Mouse (Mus musculus) limb, embryonic 10.5 days (tissue): ENCODE data around the gene Abcg8. TPM values are rescaled to one million over a fixed set of nuclear protein-coding genes. Genes with fewer than 3 reads are reported as not detected.

Experiments used
- DNase-seq: peaks from one replicate; pipeline ENCODE4 v3.0.0-alpha.2; 2017; ENCODE audit warnings: low spot score
- H3K27ac ChIP-seq: fragments of 300-500 bp; sonication (generic); 2 replicates; pipeline ENCODE4 v1.5.1; 2016; ENCODE audit warnings: mild to moderate bottlenecking
- H3K27me3 ChIP-seq: fragments of 300-500 bp; sonication (generic); 2 replicates; pipeline ENCODE4 v1.6.1; 2016; ENCODE audit warnings: low read depth, mild to moderate bottlenecking; ENCODE audit not compliant: poor library complexity, severe bottlenecking
- H3K36me3 ChIP-seq: fragments of 300-500 bp; sonication (generic); 2 replicates; pipeline ENCODE4 v1.6.1; 2016; ENCODE audit warnings: mild to moderate bottlenecking, moderate library complexity
- H3K4me1 ChIP-seq: fragments of 300-500 bp; sonication (generic); 2 replicates; pipeline ENCODE4 v1.6.1; 2016
- H3K4me3 ChIP-seq: fragments of 300-500 bp; sonication (generic); 2 replicates; pipeline ENCODE4 v1.5.1; 2016; ENCODE audit warnings: mild to moderate bottlenecking, moderate library complexity
- H3K9me3 ChIP-seq: fragments of 300-500 bp; sonication (generic); replicated peaks from 2 replicates; pipeline ENCODE4 v1.6.1; 2016; ENCODE audit warnings: mild to moderate bottlenecking
- WGBS: fragments of 180-500 bp; shearing (Covaris S2); methylation state at CpG from one replicate; pipeline ENCODE4 v1.1.7; 2016; 5-methylcytosine and 5-hydroxymethylcytosine counted together
- polyA plus RNA-seq: library from polyadenylated mRNA; unstranded; fragments of >200 nt; fragmentation: Nextera tagmentation; extraction: Ambion mirVana; gene quantifications from 2 replicates; pipeline ENCODE4 v1.2.1, GENCODE M21; 2016

Gene Abcg8
- polyA plus RNA-seq, 1 experiment from 2014 or later = 0.11 TPM

- no peak overlapping the region for H3K27ac ChIP-seq
- WGBS = 97% methylated on average over 3 of the region's 3 CpGs
- H3K36me3 ChIP-seq = peaks cover 78% of the 10 kb centered on the region
- no peaks in the 10 kb centered on the region for H3K4me1 ChIP-seq
- H3K27me3 ChIP-seq = no peaks in the 10 kb centered on the region
- DNase-seq = no peak
- no peak overlapping the region for H3K4me3 ChIP-seq
- H3K9me3 ChIP-seq = no peaks in the 10 kb centered on the region
These were observed 49.1 kb downstream of the Abcg8 start for GRCm38 (mm10) chr17:84725163-84725562.

GRCm38 (mm10) chr17:84728201-84728911, 52.3 kb downstream of the Abcg8 start:
- Histone ChIP-seq H3K9me3 (no peaks in the 10 kb centered on the region), H3K27ac (no peak overlapping the region), H3K4me3 (no peak overlapping the region), H3K27me3 (no peaks in the 10 kb centered on the region), H3K36me3 (peaks cover 71% of the 10 kb centered on the region), H3K4me1 (no peaks in the 10 kb centered on the region)
- DNase-seq = no peak
- WGBS = 86% methylated on average over 1 of the region's 1 CpGs

GRCm38 (mm10) chr17:84729140-84729539, 53.0 kb downstream of the Abcg8 start:
- Histone ChIP-seq H3K36me3 (peaks cover 65% of the 10 kb centered on the region), H3K27ac (no peak overlapping the region), H3K4me3 (no peak overlapping the region), H3K27me3 (no peaks in the 10 kb centered on the region), H3K9me3 (no peaks in the 10 kb centered on the region), H3K4me1 (no peaks in the 10 kb centered on the region)
- WGBS = 90% methylated on average over 5 of the region's 5 CpGs
- no peak for DNase-seq

- 88% methylated on average over 12 of the region's 12 CpGs for WGBS
- Histone ChIP-seq H3K36me3 (peaks cover 56% of the 10 kb centered on the region), H3K4me1 (no peaks in the 10 kb centered on the region), H3K27me3 (no peaks in the 10 kb centered on the region), H3K4me3 (no peak overlapping the region), H3K9me3 (no peaks in the 10 kb centered on the region), H3K27ac (no peak overlapping the region)
- no peak for DNase-seq
These were observed 55.3 kb downstream of the Abcg8 start for GRCm38 (mm10) chr17:84731361-84731760.

- DNase-seq = no peak
- H3K27ac ChIP-seq = no peak overlapping the region
- 96% methylated on average over 8 of the region's 8 CpGs for WGBS
- H3K4me3 ChIP-seq = no peak overlapping the region
- no peaks in the 10 kb centered on the region for H3K27me3 ChIP-seq
- H3K9me3 ChIP-seq = no peaks in the 10 kb centered on the region
- H3K4me1 ChIP-seq = peaks cover 11% of the 10 kb centered on the region
- H3K36me3 ChIP-seq = peaks cover 55% of the 10 kb centered on the region
These were observed 56.5 kb downstream of the Abcg8 start for GRCm38 (mm10) chr17:84732612-84733011.

GRCm38 (mm10) chr17:84736719-84737118, 60.6 kb downstream of the Abcg8 start:
- Histone ChIP-seq H3K4me3 (no peak overlapping the region), H3K4me1 (peaks cover 28% of the 10 kb centered on the region), H3K36me3 (peaks cover 32% of the 10 kb centered on the region), H3K9me3 (no peaks in the 10 kb centered on the region), H3K27me3 (no peaks in the 10 kb centered on the region), H3K27ac (peak overlapping the region; percentile 75)
- WGBS = 21% methylated on average over 9 of the region's 9 CpGs
- DNase-seq = peak; percentile 42

GRCm38 (mm10) chr17:84738073-84738797, 62.1 kb downstream of the Abcg8 start:
- Histone ChIP-seq H3K4me3 (no peak overlapping the region), H3K27ac (peak overlapping the region; percentile 28), H3K9me3 (no peaks in the 10 kb centered on the region), H3K4me1 (peaks cover 30% of the 10 kb centered on the region), H3K36me3 (peaks cover 28% of the 10 kb centered on the region), H3K27me3 (no peaks in the 10 kb centered on the region)
- WGBS = 69% methylated on average over 9 of the region's 9 CpGs
- DNase-seq = no peak

GRCm38 (mm10) chr17:84744256-84744655, 68.2 kb downstream of the Abcg8 start:
- 89% methylated on average over 4 of the region's 4 CpGs for WGBS
- no peak overlapping the region for H3K4me3 ChIP-seq
- no peaks in the 10 kb centered on the region for H3K9me3 ChIP-seq
- peaks cover 29% of the 10 kb centered on the region for H3K36me3 ChIP-seq
- H3K27ac ChIP-seq = no peak overlapping the region
- no peaks in the 10 kb centered on the region for H3K27me3 ChIP-seq
- H3K4me1 ChIP-seq = 0 out of 2 replicates have a peak, but pooled peaks cover 4% of the 10 kb centered on the region
- DNase-seq = no peak

GRCm38 (mm10) chr17:84745001-84745400, 68.9 kb downstream of the Abcg8 start:
- DNase-seq = no peak
- no peaks in the 10 kb centered on the region for H3K9me3 ChIP-seq
- 79% methylated on average over 9 of the region's 9 CpGs for WGBS
- H3K4me3 ChIP-seq = no peak overlapping the region
- H3K27ac ChIP-seq = no peak overlapping the region
- peaks cover 37% of the 10 kb centered on the region for H3K36me3 ChIP-seq
- 0 out of 2 replicates have a peak, but pooled peaks cover 3% of the 10 kb centered on the region for H3K4me1 ChIP-seq
- H3K27me3 ChIP-seq = no peaks in the 10 kb centered on the region

- no peak for DNase-seq
- WGBS = 87% methylated on average over 6 of the region's 6 CpGs
These were observed 71.1 kb downstream of the Abcg8 start for GRCm38 (mm10) chr17:84747212-84747611.

GRCm38 (mm10) chr17:84748152-84748682, 72.1 kb downstream of the Abcg8 start:
- DNase-seq = no peak
- WGBS = 95% methylated on average over 9 of the region's 9 CpGs

More at GRCm38 (mm10) chr17:84747212-84747611, 71.1 kb downstream of the Abcg8 start:
- Histone ChIP-seq H3K36me3 (peaks cover 57% of the 10 kb centered on the region), H3K27me3 (no peaks in the 10 kb centered on the region), H3K9me3 (no peaks in the 10 kb centered on the region), H3K4me3 (no peak overlapping the region), H3K4me1 (0 out of 2 replicates have a peak, but pooled peaks cover 3% of the 10 kb centered on the region), H3K27ac (no peak overlapping the region)

GRCm38 (mm10) chr17:84749297-84749696, 73.2 kb downstream of the Abcg8 start:
- Histone ChIP-seq H3K36me3 (peaks cover 69% of the 10 kb centered on the region), H3K27ac (no peak overlapping the region), H3K9me3 (no peaks in the 10 kb centered on the region), H3K27me3 (no peaks in the 10 kb centered on the region), H3K4me3 (no peak overlapping the region), H3K4me1 (no peaks in the 10 kb centered on the region)
- WGBS = 91% methylated on average over 8 of the region's 8 CpGs
- DNase-seq = no peak

More at GRCm38 (mm10) chr17:84748152-84748682, 72.1 kb downstream of the Abcg8 start:
- no peak overlapping the region for H3K27ac ChIP-seq
- no peak overlapping the region for H3K4me3 ChIP-seq
- H3K36me3 ChIP-seq = peaks cover 63% of the 10 kb centered on the region
- H3K9me3 ChIP-seq = no peaks in the 10 kb centered on the region
- H3K4me1 ChIP-seq = 0 out of 2 replicates have a peak, but pooled peaks cover 2% of the 10 kb centered on the region
- H3K27me3 ChIP-seq = no peaks in the 10 kb centered on the region
